Mouse (Mus musculus): Measurements from ENCODE around the gene Pdlim7. TPM values are rescaled to one million over a fixed set of nuclear protein-coding genes. Genes with fewer than 3 reads are reported as not detected.

Gene Pdlim7
- polyA plus RNA-seq, 1 experiment from 2014 or later = 152 TPM

DNA sequence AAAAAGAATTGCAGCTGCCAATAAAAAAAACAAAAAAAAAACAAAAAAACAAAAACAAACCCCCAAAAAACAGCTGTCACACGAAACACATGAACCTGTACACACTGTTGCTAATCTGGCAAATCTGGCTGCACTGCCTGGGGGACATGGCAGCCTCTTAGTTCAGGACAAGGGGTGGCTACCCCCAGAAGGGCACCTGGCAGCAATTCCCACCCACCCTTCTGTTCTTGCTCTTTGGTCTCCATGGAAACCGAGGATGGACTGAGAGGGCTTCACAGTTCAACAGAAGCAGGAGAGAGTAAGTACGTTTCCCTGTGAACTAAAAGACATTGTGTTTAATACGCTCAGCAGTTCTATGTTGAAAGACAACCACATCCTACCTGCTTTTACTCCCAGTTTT, 17.8 kb downstream of the Pdlim7 start:
- H3K36me3 ChIP-seq (ENCODE audit: control insufficient read depth, insufficient read depth, low read length) = peaks cover 9% of the 10 kb centered on the region
- H3K9me3 ChIP-seq (ENCODE audit: control insufficient read depth, low read length) = no peaks in the 10 kb centered on the region
- H3K27ac ChIP-seq (ENCODE audit: low read length) = no peak overlapping the region
- 35% methylated on average over 4 of the region's 4 CpGs for WGBS
- H3K4me2 ChIP-seq (ENCODE audit: low read depth, low read length) = no peak overlapping the region
- H3K27me3 ChIP-seq (ENCODE audit: control insufficient read depth, insufficient read depth, low read depth, low read length) = peaks cover 7% of the 10 kb centered on the region; the same call in 1 of the 2 replicates
- H3K4me1 ChIP-seq (replicated peaks; ENCODE audit: control insufficient read depth, insufficient read depth, low read length) = peaks cover 12% of the 10 kb centered on the region
- H3K4me3 ChIP-seq (ENCODE audit: low read length) = no peak overlapping the region
- no peak overlapping the region for H3K9ac ChIP-seq (ENCODE audit: low read length)
- ATAC-seq (ENCODE audit: low read depth) = no peak

DNA sequence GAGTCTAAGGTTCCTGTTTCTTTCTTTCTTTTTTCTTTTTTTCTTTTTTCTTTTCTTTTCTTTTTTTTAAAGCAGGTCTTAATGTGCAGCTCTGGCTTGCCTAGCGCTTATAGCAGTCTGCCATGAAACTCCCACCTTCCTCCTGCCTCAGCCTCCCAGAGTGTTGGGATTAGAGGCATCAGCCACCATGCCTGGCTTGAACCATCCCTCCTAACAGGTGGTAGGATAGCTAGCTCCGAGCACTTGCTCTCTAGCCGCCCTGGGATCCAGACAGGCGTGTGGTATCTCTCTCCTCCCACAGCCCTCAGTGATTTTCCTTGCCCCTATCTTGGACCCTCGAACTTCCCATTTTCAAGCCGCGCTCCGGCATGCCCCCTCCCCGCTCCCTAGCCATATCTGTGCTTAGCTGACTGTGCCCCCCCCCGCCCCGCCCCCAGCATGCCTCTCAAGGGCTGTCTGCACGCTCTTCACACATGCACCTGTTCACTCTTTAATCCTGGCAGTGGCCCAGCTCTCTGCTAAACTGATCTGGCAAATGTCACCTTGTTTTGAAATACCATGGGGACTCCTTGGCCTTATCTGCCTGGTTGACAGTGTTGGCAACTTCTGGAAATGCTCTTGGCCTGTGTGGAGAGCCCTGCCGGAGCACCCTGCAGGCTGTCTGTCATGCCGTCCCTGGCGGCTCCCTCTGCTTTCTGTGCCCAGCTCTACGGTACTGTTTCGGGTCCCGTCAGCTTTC, 18.4 kb downstream of the Pdlim7 start:
- 15% methylated on average over 18 of the region's 18 CpGs for WGBS
- peaks cover 12% of the 10 kb centered on the region for H3K4me1 ChIP-seq (replicated peaks; ENCODE audit: control insufficient read depth, insufficient read depth, low read length)
- H3K4me2 ChIP-seq (ENCODE audit: low read depth, low read length) = no peak overlapping the region
- H3K36me3 ChIP-seq (ENCODE audit: control insufficient read depth, insufficient read depth, low read length) = peaks cover 9% of the 10 kb centered on the region
- H3K27ac ChIP-seq (ENCODE audit: low read length) = no peak overlapping the region
- H3K4me3 ChIP-seq (ENCODE audit: low read length) = no peak overlapping the region
- no peaks in the 10 kb centered on the region for H3K9me3 ChIP-seq (ENCODE audit: control insufficient read depth, low read length)
- ATAC-seq (ENCODE audit: low read depth) = peak; percentile 51
- H3K27me3 ChIP-seq (ENCODE audit: control insufficient read depth, insufficient read depth, low read depth, low read length) = peaks cover 7% of the 10 kb centered on the region; the same call in 1 of the 2 replicates
- H3K9ac ChIP-seq (ENCODE audit: low read length) = no peak overlapping the region

DNA sequence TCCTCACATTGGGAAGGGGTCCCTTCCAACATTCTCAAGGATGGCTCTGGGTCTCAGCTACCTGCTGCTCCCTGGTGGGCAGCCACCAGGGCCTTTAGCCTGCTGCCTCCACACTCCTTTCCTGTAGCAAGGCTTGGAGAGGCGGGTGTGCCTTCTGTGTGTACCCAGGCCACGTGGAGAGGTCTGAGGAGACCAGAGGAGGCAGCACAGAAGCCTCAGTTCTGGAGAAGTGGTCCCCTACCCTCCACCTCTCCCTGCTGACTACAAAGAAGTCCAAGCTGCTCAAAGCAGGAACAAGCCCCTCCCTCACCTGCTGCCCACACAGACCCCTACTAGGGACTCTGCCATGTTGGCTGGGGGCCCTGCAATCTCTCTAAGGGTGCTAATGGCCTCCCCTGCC, 19.2 kb downstream of the Pdlim7 start:
- Histone ChIP-seq H3K9me3 (ENCODE audit: control insufficient read depth, low read length) (no peaks in the 10 kb centered on the region), H3K9ac (ENCODE audit: low read length) (no peak overlapping the region), H3K27me3 (ENCODE audit: control insufficient read depth, insufficient read depth, low read depth, low read length) (peaks cover 7% of the 10 kb centered on the region; the same call in 1 of the 2 replicates), H3K4me2 (ENCODE audit: low read depth, low read length) (no peak overlapping the region), H3K4me1 (replicated peaks; ENCODE audit: control insufficient read depth, insufficient read depth, low read length) (peaks cover 12% of the 10 kb centered on the region), H3K4me3 (ENCODE audit: low read length) (no peak overlapping the region), H3K27ac (ENCODE audit: low read length) (no peak overlapping the region), H3K36me3 (ENCODE audit: control insufficient read depth, insufficient read depth, low read length) (peaks cover 7% of the 10 kb centered on the region)
- 13% methylated on average over 2 of the region's 2 CpGs for WGBS
- ATAC-seq (ENCODE audit: low read depth) = peak; percentile 48

DNA sequence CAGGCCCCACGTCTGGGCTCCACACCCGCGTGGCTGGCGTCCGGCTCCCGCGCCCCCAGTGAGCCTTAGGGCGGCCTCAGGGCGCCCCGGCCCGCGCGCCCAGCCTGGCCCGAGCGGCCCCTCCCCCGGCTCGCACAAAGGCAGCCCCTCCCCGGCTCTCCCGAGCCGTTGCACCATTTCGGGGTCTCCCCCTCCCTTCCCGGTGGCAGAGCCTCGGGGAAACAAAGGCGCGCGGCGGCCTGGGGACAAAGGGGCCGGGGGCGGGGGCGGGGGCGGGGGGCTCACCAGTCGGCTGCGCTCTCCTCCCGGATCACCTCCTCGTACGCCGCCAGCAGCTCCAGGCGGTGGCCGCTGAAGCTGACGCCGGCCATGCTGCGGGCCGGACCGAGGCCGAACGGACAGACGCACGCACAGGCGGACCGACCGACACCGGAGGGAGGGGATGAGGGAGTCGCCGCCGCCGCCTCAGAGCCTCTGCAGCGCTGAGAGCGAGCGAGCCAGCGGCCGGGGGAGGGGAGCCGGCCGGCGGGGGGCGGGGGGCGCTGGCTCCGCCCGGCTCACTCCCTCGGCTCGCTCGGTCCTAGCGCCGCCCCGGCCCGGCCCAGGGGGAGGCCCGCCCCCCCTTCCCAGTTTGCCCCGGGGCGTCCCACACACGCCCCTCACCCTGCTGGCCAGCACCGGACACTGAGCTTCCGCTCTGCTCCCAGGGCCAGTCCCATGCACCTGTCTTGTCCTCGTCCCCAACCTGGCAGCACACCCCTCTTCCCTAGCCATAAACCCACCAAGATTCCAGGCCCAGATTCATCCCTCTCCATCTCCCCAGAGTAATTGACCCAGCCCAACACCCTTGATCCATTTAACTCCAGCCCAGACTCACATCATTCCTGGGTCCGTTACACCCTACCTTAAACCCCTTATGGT, 25.6 kb downstream of the Pdlim7 start, which contains the start of gene Dbn1:
Dbn1 (minus strand) TSS at position 534 of the 921 bp plus-strand sequence.
- H3K9ac ChIP-seq (ENCODE audit: low read length) = peak within 1 kb of the TSS; percentile 96
- ATAC-seq (ENCODE audit: low read depth) = peak; percentile 88
- H3K4me2 ChIP-seq (ENCODE audit: low read depth, low read length) = peak within 1 kb of the TSS; percentile 92
- WGBS = 1% methylated on average over 38 of the region's 83 CpGs
- peak within 1 kb of the TSS; percentile 61 for H3K27ac ChIP-seq (ENCODE audit: low read length)
- H3K4me1 ChIP-seq (replicated peaks; ENCODE audit: control insufficient read depth, insufficient read depth, low read length) = peaks cover 40% of the 10 kb centered on the region
- peaks cover 3% of the 10 kb centered on the region; the same call in 1 of the 2 replicates for H3K27me3 ChIP-seq (ENCODE audit: control insufficient read depth, insufficient read depth, low read depth, low read length)
- H3K4me3 ChIP-seq (ENCODE audit: low read length) = peak within 1 kb of the TSS; percentile 86
- no peaks in the 10 kb centered on the region for H3K9me3 ChIP-seq (ENCODE audit: control insufficient read depth, low read length)
- no peaks in the 10 kb centered on the region for H3K36me3 ChIP-seq (ENCODE audit: control insufficient read depth, insufficient read depth, low read length)

DNA sequence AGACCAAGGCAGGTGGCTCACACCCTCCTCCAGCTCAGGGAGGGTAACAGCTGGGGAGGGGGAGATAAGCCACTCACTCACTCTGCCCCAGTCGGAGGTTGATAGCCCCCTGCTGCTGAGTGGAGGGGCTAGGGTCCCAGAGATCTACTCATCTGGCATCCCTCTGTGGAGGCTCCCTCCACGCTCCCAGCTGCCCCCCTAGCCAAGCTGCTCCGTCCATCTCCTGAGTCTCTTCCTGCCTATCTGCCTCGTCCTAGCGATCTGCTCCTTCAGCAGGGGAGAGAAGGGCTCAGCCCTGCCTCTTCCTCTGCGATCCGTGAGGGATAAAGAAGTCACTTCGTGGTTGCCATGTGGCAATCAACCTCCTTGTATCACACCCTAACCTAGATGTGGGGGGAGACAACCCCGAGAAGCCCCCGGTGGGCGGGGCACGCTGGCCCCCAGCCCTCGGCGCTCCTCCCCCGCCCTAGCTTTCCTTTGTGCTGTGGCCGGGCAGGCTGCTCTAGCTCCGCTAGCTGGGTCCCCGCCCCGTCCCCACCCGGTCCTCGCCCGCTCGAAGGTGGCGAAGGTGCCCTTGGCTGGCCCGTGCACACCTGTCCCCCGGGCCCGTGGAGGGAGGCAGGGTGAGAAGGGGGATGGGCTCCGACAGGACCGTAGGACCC, 26.4 kb downstream of the Pdlim7 start:
- H3K27me3 ChIP-seq (ENCODE audit: control insufficient read depth, insufficient read depth, low read depth, low read length) = peaks cover 3% of the 10 kb centered on the region; the same call in 1 of the 2 replicates
- under 1% methylated on average over 29 of the region's 29 CpGs for WGBS
- peak; percentile 56 for ATAC-seq (ENCODE audit: low read depth)

DNA sequence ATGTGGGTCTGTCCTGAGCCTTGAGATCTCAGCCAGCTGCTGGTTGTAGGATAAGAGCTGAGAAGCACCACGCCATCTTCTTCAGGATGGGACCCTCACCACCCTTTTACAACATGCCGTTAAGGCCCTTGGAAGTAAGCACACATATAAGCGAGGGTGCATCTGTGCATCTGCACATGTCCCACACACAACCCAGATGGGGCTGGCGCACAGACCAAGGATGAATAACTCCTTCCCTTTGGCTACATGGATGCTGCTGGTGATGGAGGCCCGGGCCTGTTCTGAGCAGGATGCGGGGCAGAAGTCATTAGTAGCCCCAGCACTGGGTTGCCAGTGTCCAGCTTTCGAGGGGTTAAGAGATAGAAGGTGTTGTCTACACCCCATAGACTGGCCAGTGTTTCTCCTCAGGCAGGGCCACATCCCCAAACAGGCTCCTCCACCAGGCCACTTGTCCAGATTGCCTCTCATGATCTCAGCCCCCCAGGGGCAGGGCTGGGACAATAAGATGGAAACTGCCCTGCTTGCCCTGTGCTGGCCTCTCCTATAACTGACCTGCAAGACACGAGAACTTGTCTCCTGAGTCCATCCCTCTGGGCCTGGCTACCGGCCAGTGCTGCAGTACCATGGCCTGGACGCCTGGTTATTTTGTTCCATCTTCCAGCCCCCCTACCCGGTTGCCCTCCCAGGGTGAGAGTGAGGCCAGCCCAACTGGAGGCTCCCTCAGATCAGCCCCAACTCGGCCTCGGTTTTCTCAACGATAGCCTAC, 27.3 kb downstream of the Pdlim7 start:
- Histone ChIP-seq H3K4me3 (ENCODE audit: low read length) (peak overlapping the region; percentile 86), H3K36me3 (ENCODE audit: control insufficient read depth, insufficient read depth, low read length) (peaks cover 9% of the 10 kb centered on the region), H3K9me3 (ENCODE audit: control insufficient read depth, low read length) (no peaks in the 10 kb centered on the region), H3K9ac (ENCODE audit: low read length) (peak overlapping the region; percentile 96), H3K4me1 (replicated peaks; ENCODE audit: control insufficient read depth, insufficient read depth, low read length) (peaks cover 44% of the 10 kb centered on the region), H3K4me2 (ENCODE audit: low read depth, low read length) (peak overlapping the region; percentile 92), H3K27ac (ENCODE audit: low read length) (no peak overlapping the region), H3K27me3 (ENCODE audit: control insufficient read depth, insufficient read depth, low read depth, low read length) (no peaks in the 10 kb centered on the region; the same call in 1 of the 2 replicates)
- 38% methylated on average over 14 of the region's 14 CpGs for WGBS
- ATAC-seq (ENCODE audit: low read depth) = no peak

More for the DNA sequence above, 26.4 kb downstream of the Pdlim7 start:
- H3K27ac ChIP-seq (ENCODE audit: low read length) = peak overlapping the region; percentile 61
- H3K9me3 ChIP-seq (ENCODE audit: control insufficient read depth, low read length) = no peaks in the 10 kb centered on the region
- peak overlapping the region; percentile 92 for H3K4me2 ChIP-seq (ENCODE audit: low read depth, low read length)
- peaks cover 44% of the 10 kb centered on the region for H3K4me1 ChIP-seq (replicated peaks; ENCODE audit: control insufficient read depth, insufficient read depth, low read length)
- peak overlapping the region; percentile 86 for H3K4me3 ChIP-seq (ENCODE audit: low read length)
- H3K36me3 ChIP-seq (ENCODE audit: control insufficient read depth, insufficient read depth, low read length) = peaks cover 4% of the 10 kb centered on the region; the same call in 1 of the 2 replicates
- H3K9ac ChIP-seq (ENCODE audit: low read length) = peak overlapping the region; percentile 96

DNA sequence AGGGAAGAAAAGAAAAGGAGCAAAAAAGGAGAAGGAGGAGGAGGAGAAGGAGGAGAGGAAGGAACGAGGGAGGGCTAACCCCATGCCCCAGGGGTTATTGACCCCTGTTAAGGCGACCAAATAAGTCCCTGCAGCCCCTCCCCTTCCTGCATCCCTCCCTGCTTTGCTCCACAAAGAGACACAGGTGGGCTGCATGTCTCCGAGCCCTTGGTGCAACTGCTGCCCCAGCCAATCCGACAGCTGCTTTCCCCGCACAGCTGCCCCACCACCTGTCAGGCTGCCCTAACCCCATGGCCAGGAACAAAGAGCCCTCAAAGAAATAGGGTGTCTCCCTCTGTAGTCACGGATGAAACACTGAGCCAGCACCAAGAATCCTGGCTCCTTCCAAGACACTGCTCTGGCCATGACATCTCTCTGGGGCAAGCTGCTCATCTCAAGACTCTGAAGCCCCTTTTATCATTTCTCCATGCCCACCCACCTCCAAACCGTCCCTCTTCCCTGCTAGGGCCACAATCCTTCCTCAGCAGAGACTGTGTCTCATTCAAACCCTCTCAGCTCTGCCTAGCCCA, 28.9 kb downstream of the Pdlim7 start:
- no peaks in the 10 kb centered on the region; the same call in 1 of the 2 replicates for H3K27me3 ChIP-seq (ENCODE audit: control insufficient read depth, insufficient read depth, low read depth, low read length)
- no peak overlapping the region for H3K9ac ChIP-seq (ENCODE audit: low read length)
- H3K4me3 ChIP-seq (ENCODE audit: low read length) = no peak overlapping the region
- H3K4me2 ChIP-seq (ENCODE audit: low read depth, low read length) = no peak overlapping the region
- 50% methylated on average over 7 of the region's 7 CpGs for WGBS
- no peaks in the 10 kb centered on the region for H3K9me3 ChIP-seq (ENCODE audit: control insufficient read depth, low read length)
- no peak for ATAC-seq (ENCODE audit: low read depth)
- peaks cover 22% of the 10 kb centered on the region for H3K36me3 ChIP-seq (ENCODE audit: control insufficient read depth, insufficient read depth, low read length)
- peaks cover 44% of the 10 kb centered on the region for H3K4me1 ChIP-seq (replicated peaks; ENCODE audit: control insufficient read depth, insufficient read depth, low read length)
- H3K27ac ChIP-seq (ENCODE audit: low read length) = no peak overlapping the region; the same call in 1 of the 2 replicates

DNA sequence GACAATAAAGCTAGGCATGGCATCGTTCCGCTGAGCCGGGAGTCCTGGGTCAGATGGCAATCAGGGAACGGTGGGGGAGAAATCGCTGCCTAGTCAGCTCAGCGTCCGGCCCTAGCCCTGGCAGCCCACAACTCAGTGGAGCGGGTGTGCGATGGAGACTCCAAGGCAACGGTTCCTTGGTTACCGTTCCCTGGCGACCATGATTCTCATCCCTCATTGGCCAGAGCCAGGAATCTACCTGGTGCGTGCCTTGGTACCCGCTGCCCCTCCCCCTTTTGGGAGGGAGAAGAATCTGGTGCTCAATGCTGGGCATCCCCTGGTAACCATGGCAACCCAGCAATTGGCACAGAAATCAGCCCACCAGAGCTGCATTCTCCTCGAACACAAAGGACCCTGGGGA, 29.9 kb downstream of the Pdlim7 start:
- no peaks in the 10 kb centered on the region; the same call in 1 of the 2 replicates for H3K27me3 ChIP-seq (ENCODE audit: control insufficient read depth, insufficient read depth, low read depth, low read length)
- no peak overlapping the region for H3K4me2 ChIP-seq (ENCODE audit: low read depth, low read length)
- 50% methylated on average over 15 of the region's 15 CpGs for WGBS
- peaks cover 22% of the 10 kb centered on the region for H3K36me3 ChIP-seq (ENCODE audit: control insufficient read depth, insufficient read depth, low read length)
- ATAC-seq (ENCODE audit: low read depth) = no peak
- H3K4me1 ChIP-seq (replicated peaks; ENCODE audit: control insufficient read depth, insufficient read depth, low read length) = peaks cover 44% of the 10 kb centered on the region
- no peak overlapping the region for H3K4me3 ChIP-seq (ENCODE audit: low read length)
- H3K27ac ChIP-seq (ENCODE audit: low read length) = no peak overlapping the region
- no peaks in the 10 kb centered on the region for H3K9me3 ChIP-seq (ENCODE audit: control insufficient read depth, low read length)
- no peak overlapping the region; the same call in 1 of the 2 replicates for H3K9ac ChIP-seq (ENCODE audit: low read length)

Measured in lung, embryonic 16.5 days (tissue).